Mouse (Mus musculus): ENCODE measurements at regions not wholly inside any gene's neighbourhood (a gene's known extent, or its start where the extent isn't known, plus 50 kb on each side); places are given as distances from the start of the nearest gene placed in this dataset.

GRCm38 (mm10) chr6:107894296-107895090 lies 170.4 kb upstream of the Setmar start:
- DNase-seq: no peak

GRCm38 (mm10) chr6:107910576-107910975 lies 154.3 kb upstream of the Setmar start:
- DNase-seq: no peak

GRCm38 (mm10) chr6:107911387-107911786 lies 153.5 kb upstream of the Setmar start:
- DNase-seq: no peak

- no peak for DNase-seq
These were observed 141.2 kb upstream of the Setmar start for GRCm38 (mm10) chr6:107923528-107924199.

- no peak for DNase-seq
These were observed 140.6 kb upstream of the Setmar start for GRCm38 (mm10) chr6:107924200-107924735.

- DNase-seq: no peak
These were observed 134.2 kb upstream of the Setmar start for GRCm38 (mm10) chr6:107930439-107931173.

GRCm38 (mm10) chr6:107931174-107931557 lies 133.7 kb upstream of the Setmar start:
- no peak for DNase-seq

- no peak for DNase-seq
These were observed 128.7 kb upstream of the Setmar start for GRCm38 (mm10) chr6:107936075-107936635.

- no peak for DNase-seq
These were observed 96.2 kb upstream of the Setmar start for GRCm38 (mm10) chr6:107968694-107969093.

GRCm38 (mm10) chr6:107998921-107999690 lies 65.7 kb upstream of the Setmar start:
- peak; percentile 65 to 74 for DNase-seq

GRCm38 (mm10) chr6:108003231-108003630 lies 61.6 kb upstream of the Setmar start:
- DNase-seq: no peak

- DNase-seq: no peak
These were observed 56.5 kb upstream of the Setmar start for GRCm38 (mm10) chr6:108008323-108008722.
